Mouse (Mus musculus) brain, adult 2 months (tissue): ENCODE measurements around the gene Dab2.

Source experiments
- DNase-seq: peaks from one replicate; pipeline ENCODE4 v3.0.0; 2011; ENCODE audit warnings: low read depth, low spot score

Gene Dab2

DNA sequence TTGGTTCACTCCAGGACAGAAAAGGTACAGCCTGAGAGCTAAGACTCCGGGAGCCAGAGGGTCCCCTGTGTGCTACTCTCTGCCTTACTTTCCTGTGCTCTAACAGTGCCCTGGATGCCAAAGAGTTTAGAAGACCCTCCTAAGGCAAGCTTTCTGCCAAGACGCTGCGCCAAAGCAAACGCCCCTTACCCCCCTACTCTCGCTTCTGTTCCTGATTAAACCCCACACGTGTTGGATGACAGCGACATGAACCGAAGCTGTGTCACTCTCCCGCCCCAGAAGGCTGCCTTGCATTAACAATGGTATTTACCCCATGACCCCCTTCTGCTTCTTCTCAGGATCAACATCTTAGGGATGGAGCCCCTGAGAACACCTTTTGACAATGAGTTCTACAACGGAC, 167.4 kb downstream of the Dab2 start:
- no peak for DNase-seq

GRCm38 (mm10) chr15:6468845-6469244, 169.3 kb downstream of the Dab2 start:
- peak; percentile 10 for DNase-seq

DNA sequence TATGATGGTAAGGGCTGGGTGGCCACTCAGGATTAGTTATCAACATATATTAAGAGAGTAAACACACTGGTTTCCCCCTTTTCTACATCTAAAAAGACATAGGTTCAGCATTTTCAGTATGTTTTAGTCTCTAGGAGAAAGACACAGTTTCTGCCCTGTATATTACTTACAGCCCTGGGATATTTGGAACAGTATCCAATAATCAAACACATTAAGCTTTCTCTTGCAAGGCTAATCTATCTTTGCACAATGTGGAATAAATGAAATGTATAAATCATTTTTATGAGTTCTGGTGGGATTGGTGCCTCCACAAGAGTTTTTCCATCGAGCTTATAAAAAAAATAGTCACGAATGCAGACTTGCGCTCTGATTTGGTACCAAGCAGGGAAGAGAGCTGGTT, 169.8 kb downstream of the Dab2 start:
- DNase-seq = no peak

GRCm38 (mm10) chr15:6483561-6483960, 184.0 kb downstream of the Dab2 start:
- DNase-seq = no peak
